Mouse (Mus musculus): ENCODE data around the gene Glrp1.

Gene Glrp1

GRCm38 (mm10) chr1:88509789-88510188 lies at the start of gene Glrp1:
Gene Glrp1, minus strand, starts transcription at chr1:88510066.
- DNase-seq (ENCODE audit: low spot score): no peak

GRCm38 (mm10) chr1:88559258-88559657 lies 49.4 kb upstream of the Glrp1 start:
- no peak for DNase-seq (ENCODE audit: low spot score)

- no peak for DNase-seq (ENCODE audit: low spot score)
These were observed 48.9 kb upstream of the Glrp1 start for GRCm38 (mm10) chr1:88558793-88559192.

GRCm38 (mm10) chr1:88556401-88556800 lies 46.5 kb upstream of the Glrp1 start:
- no peak for DNase-seq (ENCODE audit: low spot score)

- DNase-seq (ENCODE audit: low spot score): no peak
These were observed 43.8 kb upstream of the Glrp1 start for GRCm38 (mm10) chr1:88553500-88554187.

DNA sequence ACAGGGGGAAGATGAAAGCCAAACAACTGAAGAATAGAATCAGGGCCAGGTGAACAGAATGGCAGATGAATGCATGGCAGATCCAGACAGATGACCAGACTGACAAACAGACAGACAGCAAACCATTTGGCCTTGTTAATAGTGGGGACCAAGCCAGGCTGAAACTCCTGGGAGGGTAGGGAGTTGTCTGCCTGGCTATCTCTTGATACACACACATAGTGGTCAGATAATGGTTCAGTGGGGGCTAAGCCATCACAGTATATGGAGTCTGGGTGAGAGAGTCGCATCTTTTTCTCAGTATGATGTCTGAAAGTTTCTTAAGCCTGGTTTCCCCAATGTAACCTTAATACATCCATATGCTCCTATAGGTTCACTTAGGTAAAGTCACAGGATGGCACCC lies 39.4 kb upstream of the Glrp1 start:
- DNase-seq (ENCODE audit: low spot score): no peak

GRCm38 (mm10) chr1:88547172-88547571 lies 37.3 kb upstream of the Glrp1 start:
- no peak for DNase-seq (ENCODE audit: low spot score)

DNA sequence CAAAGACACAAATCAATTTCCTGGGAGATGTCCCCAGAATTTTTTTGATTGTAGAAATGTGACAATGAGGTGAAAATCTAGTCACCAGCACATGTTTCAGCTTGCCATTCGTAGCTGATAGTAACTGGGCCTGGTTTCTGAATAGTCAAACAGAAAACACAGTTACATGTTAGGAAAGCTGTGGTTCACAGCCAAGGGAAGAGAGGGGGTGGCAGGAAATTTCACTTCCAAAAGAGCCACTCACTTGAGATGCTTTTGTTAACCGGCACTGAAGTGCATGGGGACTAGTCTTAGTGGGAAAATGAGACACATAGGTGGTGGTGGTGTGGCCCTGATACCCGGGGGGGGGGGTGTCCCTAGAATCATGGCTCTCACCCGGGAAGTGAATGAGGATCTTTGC lies 33.7 kb upstream of the Glrp1 start:
- no peak for DNase-seq (ENCODE audit: low spot score)

DNA sequence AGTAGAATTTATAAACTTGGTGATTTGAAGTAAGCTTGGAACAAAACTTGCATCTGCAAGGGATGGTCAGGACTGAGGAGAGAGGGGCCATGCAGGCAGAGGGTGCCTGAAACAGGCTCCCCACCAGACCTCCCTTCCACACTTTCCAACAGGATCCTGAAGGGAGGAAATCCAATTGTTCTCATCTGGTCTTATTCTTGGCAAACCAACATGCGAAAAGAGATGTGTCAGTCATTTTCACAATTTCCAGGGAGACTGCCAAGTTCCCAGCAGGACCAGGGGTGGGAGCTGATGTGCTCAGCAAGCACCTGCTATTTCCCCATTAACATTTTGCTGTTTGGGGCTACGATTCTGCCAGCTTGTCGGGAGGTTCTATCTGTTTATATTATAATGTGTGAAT lies 30.0 kb upstream of the Glrp1 start:
- no peak for DNase-seq (ENCODE audit: low spot score)

GRCm38 (mm10) chr1:88539256-88539655 lies 29.4 kb upstream of the Glrp1 start:
- DNase-seq (ENCODE audit: low spot score): no peak

DNA sequence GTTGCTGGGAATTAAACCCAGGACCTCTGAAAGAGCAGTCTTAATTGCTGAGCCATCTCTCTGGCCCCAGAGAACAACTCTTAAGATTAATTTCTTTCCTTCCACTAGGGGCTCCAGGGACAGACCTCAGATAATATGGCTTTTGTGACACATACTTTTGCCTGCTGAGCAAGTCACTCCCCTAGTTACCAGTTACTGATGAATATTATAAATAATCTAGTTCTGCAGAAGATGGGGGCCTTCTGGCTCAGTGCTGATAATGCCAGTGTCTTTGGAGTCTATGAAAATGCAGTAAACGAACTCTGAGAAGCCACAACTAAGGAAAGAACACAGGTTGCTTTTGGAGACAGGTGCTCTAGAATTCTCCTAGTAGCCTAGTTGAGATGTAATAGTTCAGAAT lies 26.4 kb upstream of the Glrp1 start:
- no peak for DNase-seq (ENCODE audit: low spot score)

DNA sequence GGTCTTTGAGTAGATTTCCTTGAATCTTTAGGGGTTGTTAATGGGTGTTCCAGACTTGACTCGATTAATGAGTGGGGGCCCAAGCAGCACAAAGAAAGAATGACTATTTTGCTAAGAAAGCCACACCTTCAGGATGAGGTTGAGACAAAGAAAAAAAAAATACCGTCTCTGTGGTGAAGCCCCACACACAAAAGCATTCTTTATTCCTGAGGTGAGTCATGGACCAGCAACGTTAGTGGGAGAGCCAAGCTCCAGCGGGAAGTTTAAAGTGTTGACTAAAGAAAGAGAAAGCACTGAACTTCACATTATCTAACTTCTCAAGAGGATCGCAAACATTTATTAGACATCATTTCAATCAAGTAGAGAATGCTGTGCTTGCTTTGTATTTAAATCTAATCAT lies 24.2 kb upstream of the Glrp1 start:
- no peak for DNase-seq (ENCODE audit: low spot score)

- DNase-seq (ENCODE audit: low spot score): no peak
These were observed 16.3 kb upstream of the Glrp1 start for GRCm38 (mm10) chr1:88526161-88526560.

DNA sequence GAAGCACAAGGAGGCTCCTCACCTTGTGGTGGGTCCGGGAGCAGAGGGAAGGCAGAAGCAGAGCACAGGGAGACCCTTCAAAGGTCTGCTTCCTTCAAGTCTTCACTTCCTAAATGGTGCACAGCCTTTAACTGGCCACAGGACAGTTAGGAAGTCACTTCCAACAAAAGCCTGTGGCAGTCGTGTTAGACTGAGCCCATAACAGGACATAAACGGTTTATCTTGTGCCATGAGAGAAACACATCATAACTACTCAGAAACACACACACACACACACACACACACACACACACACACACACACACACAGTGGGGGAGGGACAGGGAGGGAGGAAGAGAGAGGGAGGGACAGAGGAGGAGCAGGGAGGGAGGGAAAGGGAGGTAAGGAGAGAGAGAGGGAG lies 15.8 kb upstream of the Glrp1 start:
- no peak for DNase-seq (ENCODE audit: low spot score)

- no peak for DNase-seq (ENCODE audit: low spot score)
These were observed 11.4 kb upstream of the Glrp1 start for GRCm38 (mm10) chr1:88521170-88521747.

DNA sequence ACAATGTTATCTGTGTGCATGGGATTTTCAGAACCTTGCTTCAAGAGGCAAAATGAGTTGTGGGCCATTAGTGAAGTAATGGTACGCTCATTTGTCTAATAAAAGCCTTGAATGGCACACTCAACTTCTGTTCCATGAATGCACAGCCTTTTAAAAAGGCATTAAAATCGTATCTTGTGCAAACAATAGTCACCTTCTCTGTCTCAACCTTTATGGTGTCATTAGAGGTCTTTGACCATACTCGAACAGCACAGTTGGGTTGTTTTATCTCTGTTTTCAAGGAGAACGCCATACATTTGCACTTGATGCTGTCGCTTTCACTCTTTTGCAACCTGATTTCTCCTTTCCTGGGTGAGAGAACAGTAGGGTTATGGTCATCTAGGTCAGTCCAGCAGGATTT lies 3.7 kb upstream of the Glrp1 start:
- no peak for DNase-seq (ENCODE audit: low spot score)

- DNase-seq (ENCODE audit: low spot score): no peak
These were observed 2.0 kb downstream of the Glrp1 start for GRCm38 (mm10) chr1:88507886-88508285.

DNA sequence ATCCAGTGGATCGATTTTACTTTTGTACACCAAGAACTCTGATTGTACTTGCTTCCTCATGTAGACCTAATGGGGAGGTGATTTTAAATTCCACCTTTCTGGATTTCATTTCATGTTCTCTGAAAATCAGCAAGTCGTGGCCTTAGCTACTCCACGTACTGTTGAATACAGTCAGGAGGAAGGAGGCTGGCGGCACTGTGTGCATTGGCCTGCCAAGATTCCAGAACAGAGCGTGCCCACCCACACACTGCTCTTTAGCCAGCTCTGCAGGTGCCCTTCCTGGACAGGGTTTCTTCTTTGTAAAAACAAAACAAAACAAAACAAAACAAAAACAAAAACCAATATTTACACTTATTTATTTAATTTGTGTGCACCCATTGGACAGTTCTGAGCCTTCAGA lies 2.7 kb downstream of the Glrp1 start:
- no peak for DNase-seq (ENCODE audit: low spot score)

DNA sequence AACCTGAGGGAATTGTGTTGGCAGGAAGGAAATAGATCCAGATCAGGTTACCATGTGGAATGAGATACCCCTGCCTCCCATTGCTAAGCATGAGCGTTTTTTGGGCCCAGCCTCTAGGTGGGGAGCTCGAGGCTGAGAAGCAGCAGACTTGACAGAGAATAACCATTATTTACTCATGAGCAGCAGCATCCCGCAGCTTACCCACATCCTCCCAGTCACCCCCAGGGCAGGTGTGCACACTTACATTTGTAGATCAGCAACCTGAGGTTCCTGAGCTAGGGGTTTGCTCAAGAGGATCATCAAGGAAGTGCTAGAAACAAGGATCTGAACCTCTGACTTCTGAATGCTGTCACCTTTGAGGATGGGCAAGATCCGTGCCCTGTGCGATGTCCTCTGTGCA lies 3.5 kb downstream of the Glrp1 start:
- no peak for DNase-seq (ENCODE audit: low spot score)

DNA sequence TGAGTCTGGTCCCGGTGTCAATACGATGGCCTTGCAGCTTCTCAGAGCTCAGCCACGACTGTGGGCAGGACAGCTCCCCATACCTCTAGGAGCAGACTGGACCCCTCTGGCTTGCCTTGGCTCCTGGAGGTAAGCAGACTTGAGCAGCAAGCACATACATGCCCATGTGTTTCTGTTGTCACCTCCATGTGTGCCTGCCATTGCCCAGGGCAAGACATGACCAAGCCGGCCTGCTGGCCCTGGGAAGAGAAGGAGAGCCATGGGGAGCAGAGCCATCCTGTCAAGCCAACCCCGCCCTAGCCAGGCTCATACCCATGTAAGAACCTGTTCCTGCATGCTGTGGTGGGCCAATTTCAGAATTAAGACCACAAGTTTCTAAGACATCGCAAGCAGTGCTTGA lies 4.2 kb downstream of the Glrp1 start:
- no peak for DNase-seq (ENCODE audit: low spot score)

GRCm38 (mm10) chr1:88504531-88504945 lies 5.3 kb downstream of the Glrp1 start:
- DNase-seq (ENCODE audit: low spot score): no peak

DNA sequence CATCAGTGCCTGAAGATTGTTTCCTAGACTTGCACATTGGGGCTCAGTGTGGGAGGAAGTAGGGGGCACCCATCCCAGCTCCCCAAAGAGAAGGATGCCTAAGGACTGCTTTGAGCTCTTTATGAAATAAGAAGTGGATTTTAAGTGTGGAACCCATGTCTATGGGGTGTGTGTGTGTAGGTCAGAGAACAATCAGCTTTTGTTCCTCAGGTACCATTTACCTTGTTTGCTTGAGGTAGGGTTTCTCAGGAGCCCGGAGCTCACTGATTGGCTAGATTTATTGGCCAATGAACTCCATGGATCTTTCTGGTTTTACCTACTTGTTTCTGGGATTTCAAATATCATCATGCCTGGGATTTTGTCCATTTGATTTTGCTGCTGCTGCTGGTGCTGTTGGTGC lies 7.0 kb downstream of the Glrp1 start:
- DNase-seq (ENCODE audit: low spot score): no peak

DNA sequence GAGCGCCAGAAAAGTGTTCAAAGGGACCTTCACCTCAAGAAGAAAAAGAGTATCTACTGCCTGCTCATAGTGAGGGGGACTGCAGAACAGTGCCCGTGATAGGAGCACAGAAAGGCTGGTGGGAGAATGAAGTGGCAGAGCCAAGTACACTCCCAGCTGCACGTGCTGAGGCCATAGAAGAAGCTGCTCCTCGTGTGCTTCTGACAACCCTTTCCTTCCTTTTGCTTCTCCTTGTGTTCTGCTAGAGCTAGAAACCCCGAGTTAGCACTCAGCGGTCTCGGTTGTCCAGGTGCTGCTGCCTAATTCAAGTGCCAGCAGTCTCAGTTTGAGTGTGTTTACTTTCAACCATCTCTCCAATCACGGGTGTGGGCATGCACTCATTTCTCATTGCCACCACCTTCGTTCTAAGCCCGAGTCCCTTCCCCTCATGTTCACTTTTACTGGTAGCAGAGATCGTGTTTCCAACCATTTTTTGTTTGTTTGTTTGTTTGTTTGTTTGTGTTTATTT lies 10.6 kb downstream of the Glrp1 start:
- DNase-seq (ENCODE audit: low spot score): no peak

GRCm38 (mm10) chr1:88497407-88497806 lies 12.5 kb downstream of the Glrp1 start:
- DNase-seq (ENCODE audit: low spot score): no peak
